Mouse (Mus musculus): ENCODE measurements around the gene 1700019D03Rik. TPM values are rescaled to one million over a fixed set of nuclear protein-coding genes. Genes with fewer than 3 reads are reported as not detected.

Gene 1700019D03Rik
- total and polyA plus RNA-seq, 3 experiments: not detected

DNA sequence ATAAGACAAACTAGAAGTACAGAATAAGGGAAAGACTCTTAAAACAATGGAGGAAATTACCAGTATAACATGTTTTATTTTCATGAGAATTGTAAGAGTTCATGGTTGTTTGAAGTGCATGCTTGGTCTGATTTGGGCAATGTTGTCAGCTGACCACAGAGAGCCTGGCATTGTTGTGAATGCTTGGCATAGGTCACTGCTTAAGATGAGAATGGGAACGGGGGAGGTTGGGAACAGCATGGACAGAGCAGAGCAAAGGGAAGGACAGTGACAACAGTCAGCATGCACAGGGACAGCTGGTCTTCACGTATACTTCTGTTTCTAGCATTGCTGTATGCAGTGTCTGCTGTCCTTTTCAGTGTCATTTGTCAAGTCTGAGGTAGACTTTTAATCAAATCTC, 135.8 kb downstream of the 1700019D03Rik start:
- no peaks in the 10 kb centered on the region for H3K27me3 ChIP-seq (ENCODE audit: control insufficient read depth in 1 of 2, insufficient read depth in 2 of 2, low read length in 2 of 2)
- no peaks in the 10 kb centered on the region; a peak in 1 of 4 replicates for H3K36me3 ChIP-seq (ENCODE audit: control insufficient read depth in 1 of 2, insufficient read depth in 2 of 2, low read length in 2 of 2)
- H3K79me2 ChIP-seq (ENCODE audit: control insufficient read depth, insufficient read depth, low read length, poor library complexity): no peaks in the 10 kb centered on the region
- TF ChIP-seq HCFC1 (IDR thresholded peaks at IDR 0.05; ENCODE audit: low read depth, low read length): no peak
- no peak for TF ChIP-seq MXI1 (IDR thresholded peaks at IDR 0.05; ENCODE audit: low read depth, low read length)
- no peak for TF ChIP-seq NELFE (IDR thresholded peaks at IDR 0.05; ENCODE audit: low read depth, low read length)
- TF ChIP-seq MAX (IDR thresholded peaks at IDR 0.05; ENCODE audit: low read length): no peak
- no peak for TF ChIP-seq MEF2A (IDR thresholded peaks at IDR 0.05; ENCODE audit: extremely low read depth, insufficient replicate concordance, low read depth, low read length, poor library complexity, severe bottlenecking)
- TF ChIP-seq MYB (IDR thresholded peaks at IDR 0.05; ENCODE audit: low read depth, low read length): no peak
- TF ChIP-seq ETS1 (IDR thresholded peaks at IDR 0.05; ENCODE audit: low read depth, low read length): no peak
- TF ChIP-seq POLR2AphosphoS2 (IDR thresholded peaks at IDR 0.05; ENCODE audit: low read length): no peak
- TF ChIP-seq TBP (IDR thresholded peaks at IDR 0.05; ENCODE audit: low read depth, low read length): no peak
- no peak for TF ChIP-seq EP300 (IDR thresholded peaks at IDR 0.05; ENCODE audit: low read depth in 1 of 2, low read length in 2 of 2)
- TF ChIP-seq BHLHE40 (IDR thresholded peaks at IDR 0.05; ENCODE audit: borderline replicate concordance, low read depth, low read length): no peak
- TF ChIP-seq UBTF (IDR thresholded peaks at IDR 0.05; ENCODE audit: borderline replicate concordance, insufficient read depth, low read depth, low read length): no peak
- no peak for TF ChIP-seq NRF1 (IDR thresholded peaks at IDR 0.05; ENCODE audit: insufficient read depth, low read depth, low read length, poor library complexity, severe bottlenecking)
- no peak for TF ChIP-seq POLR2AphosphoS5 (IDR thresholded peaks at IDR 0.05; ENCODE audit: borderline replicate concordance, low read depth, low read length)
- no peak for TF ChIP-seq SIN3A (IDR thresholded peaks at IDR 0.05; ENCODE audit: low read length)
- TF ChIP-seq MAFK (IDR thresholded peaks at IDR 0.05; ENCODE audit: borderline replicate concordance, low read depth, low read length): no peak
- H3K9ac ChIP-seq (ENCODE audit: control insufficient read depth, low read depth, low read length, poor library complexity, severe bottlenecking): no peak overlapping the region
- DNase-seq (ENCODE audit: low read depth, low spot score): no peak
- no peaks in the 10 kb centered on the region for H3K9me3 ChIP-seq (replicated peaks; ENCODE audit: insufficient read depth, low read length)
- no peak overlapping the region for H3K4me3 ChIP-seq (ENCODE audit: control insufficient read depth in 1 of 2, insufficient read depth in 1 of 2, low read depth in 2 of 2, low read length in 2 of 2)
- H3K4me1 ChIP-seq (ENCODE audit: control insufficient read depth in 1 of 2, insufficient read depth in 2 of 2, low read length in 2 of 2): no peaks in the 10 kb centered on the region
- no peak overlapping the region for H3K27ac ChIP-seq (ENCODE audit: control insufficient read depth, low read depth, low read length)

Other genes starting within 250 kb of the 1700019D03Rik start
- 0.96 and 1.9 TPM in 2 replicates for gene Inpp1, start 202.5 kb downstream of the 1700019D03Rik start, total RNA-seq (2012; rRNA removed)
- 1 to 10 TPM in 1 of 2 experiments, not detected in 1; 5.9 TPM for gene Inpp1, start 202.5 kb downstream of the 1700019D03Rik start, polyA plus RNA-seq (2012; ENCODE audit: insufficient read depth in 1 of 2, insufficient read length in 2 of 2, low read depth in 1 of 2, low replicate concordance in 2 of 2, missing spikeins in 1 of 2)
- gene Hibch, start 175.2 kb downstream of the 1700019D03Rik start, total RNA-seq (2012; rRNA removed): 28.5 and 31.2 TPM in 2 replicates
- 10 to 100 TPM in 1 of 2 experiments, not detected in 1; 35.2 TPM for gene Hibch, start 175.2 kb downstream of the 1700019D03Rik start, polyA plus RNA-seq (2012; ENCODE audit: insufficient read depth in 1 of 2, insufficient read length in 2 of 2, low read depth in 1 of 2, low replicate concordance in 2 of 2, missing spikeins in 1 of 2)
- not detected in 2 replicates for gene Mstn, start 41.5 kb upstream of the 1700019D03Rik start, total RNA-seq (2012; rRNA removed)
- gene Mstn, start 41.5 kb upstream of the 1700019D03Rik start, polyA plus RNA-seq (2012; ENCODE audit: insufficient read depth in 1 of 2, insufficient read length in 2 of 2, low read depth in 1 of 2, low replicate concordance in 2 of 2, missing spikeins in 1 of 2): not detected
- gene 1700019A02Rik, start 167.5 kb upstream of the 1700019D03Rik start, total RNA-seq (2012; rRNA removed): not detected in 2 replicates
- not detected for gene 1700019A02Rik, start 167.5 kb upstream of the 1700019D03Rik start, polyA plus RNA-seq (2012; ENCODE audit: insufficient read depth in 1 of 2, insufficient read length in 2 of 2, low read depth in 1 of 2, low replicate concordance in 2 of 2, missing spikeins in 1 of 2)